Mouse (Mus musculus) E14TG2a.4 (cell line): ENCODE results near the gene Was.
A peak's percentile ranks its signal among the peaks of the same experiment; 100 is the strongest.
"Not testable (repeated sequence)": the region's sequence is repeated elsewhere in the genome, so short reads cannot be mapped to it uniquely, and the experiment has no call there.

Experiments
- H3K27me3 ChIP-seq: 2 replicates; pipeline ENCODE4 v1.6.1; 2014; ENCODE audit warnings: low read length, control low read depth; ENCODE audit not compliant: insufficient read depth
- H3K36me3 ChIP-seq: 2 replicates; pipeline ENCODE4 v1.6.1; 2014; ENCODE audit warnings: low read length, control low read depth; ENCODE audit not compliant: insufficient read depth
- H3K4me1 ChIP-seq: replicated peaks from 2 replicates; pipeline ENCODE4 v1.6.1; 2014; ENCODE audit warnings: low read depth, low read length, control low read depth
- H3K4me3 ChIP-seq: replicated peaks from 2 replicates; pipeline ENCODE4 v1.5.1; 2014; ENCODE audit warnings: mild to moderate bottlenecking, low read length
- H3K9me3 ChIP-seq: 2 replicates; pipeline ENCODE4 v1.6.1; 2014; ENCODE audit warnings: low read length, control low read depth
- CTCF ChIP-seq: conservative IDR thresholded peaks from 2 replicates; pipeline ENCODE4 v1.5.1; 2014; ENCODE audit warnings: low read length
- NANOG ChIP-seq: IDR thresholded peaks from 2 replicates; pipeline ENCODE4 v1.6.1; 2014; ENCODE audit warnings: borderline replicate concordance, low read length, mixed read lengths
- POU5F1 ChIP-seq: IDR thresholded peaks from 2 replicates; pipeline ENCODE4 v1.6.1; 2014; ENCODE audit warnings: low read length, borderline replicate concordance

Was gene

GRCm38 (mm10) chrX:8089746-8090145 is 552 bp downstream of the Was start:
- TF ChIP-seq CTCF: no peak
- TF ChIP-seq POU5F1: no peak
- no peak for TF ChIP-seq NANOG

GRCm38 (mm10) chrX:8085611-8086010 is 4.7 kb downstream of the Was start:
- no peaks in the 10 kb centered on the region for H3K4me1 ChIP-seq
- H3K27me3 ChIP-seq: no peaks in the 10 kb centered on the region
- TF ChIP-seq NANOG: no peak
- TF ChIP-seq POU5F1: no peak
- TF ChIP-seq CTCF: no peak
- H3K9me3 ChIP-seq: no peaks in the 10 kb centered on the region
- no peak overlapping the region for H3K4me3 ChIP-seq
- no peaks in the 10 kb centered on the region for H3K36me3 ChIP-seq

More at GRCm38 (mm10) chrX:8089746-8090145, 552 bp downstream of the Was start:
- H3K27me3 ChIP-seq: no peaks in the 10 kb centered on the region
- H3K9me3 ChIP-seq: no peaks in the 10 kb centered on the region
- no peaks in the 10 kb centered on the region for H3K36me3 ChIP-seq
- H3K4me3 ChIP-seq: no peak overlapping the region
- H3K4me1 ChIP-seq: no peaks in the 10 kb centered on the region

- no peaks in the 10 kb centered on the region for H3K36me3 ChIP-seq
- H3K4me3 ChIP-seq: no peak overlapping the region
- H3K27me3 ChIP-seq: no peaks in the 10 kb centered on the region
- H3K9me3 ChIP-seq: no peaks in the 10 kb centered on the region
- TF ChIP-seq CTCF: no peak
- no peak for TF ChIP-seq POU5F1
- TF ChIP-seq NANOG: no peak
- no peaks in the 10 kb centered on the region for H3K4me1 ChIP-seq
These were observed 5.5 kb downstream of the Was start for GRCm38 (mm10) chrX:8084771-8085259.

GRCm38 (mm10) chrX:8075104-8075503 is 15.2 kb downstream of the Was start:
- Histone ChIP-seq H3K9me3 (no peaks in the 10 kb centered on the region), H3K36me3 (peaks cover 28% of the 10 kb centered on the region), H3K27me3 (peaks cover 10% of the 10 kb centered on the region; the same call in 1 of the 2 replicates), H3K4me1 (peaks cover 33% of the 10 kb centered on the region), H3K4me3 (peak overlapping the region; percentile 81)
- no peak for TF ChIP-seq POU5F1
- no peak for TF ChIP-seq CTCF
- TF ChIP-seq NANOG: no peak

GRCm38 (mm10) chrX:8074430-8075014 is 15.8 kb downstream of the Was start, which contains the start of gene Suv39h1:
Gene Suv39h1, minus strand, starts transcription at chrX:8074760.
- no peaks in the 10 kb centered on the region for H3K9me3 ChIP-seq
- H3K4me1 ChIP-seq: peaks cover 37% of the 10 kb centered on the region
- H3K4me3 ChIP-seq: peak within 1 kb of the TSS; percentile 81
- peaks cover 34% of the 10 kb centered on the region for H3K36me3 ChIP-seq
- H3K27me3 ChIP-seq: peaks cover 10% of the 10 kb centered on the region; the same call in 1 of the 2 replicates
- TF ChIP-seq POU5F1 (no peak), CTCF (no peak), NANOG (no peak)

- TF ChIP-seq CTCF: no peak
- no peak for TF ChIP-seq NANOG
- no peak for TF ChIP-seq POU5F1
- H3K9me3 ChIP-seq: no peaks in the 10 kb centered on the region
- H3K36me3 ChIP-seq: peaks cover 39% of the 10 kb centered on the region
- H3K4me3 ChIP-seq: peak overlapping the region; percentile 81
- H3K4me1 ChIP-seq: peaks cover 41% of the 10 kb centered on the region
- peaks cover 10% of the 10 kb centered on the region; the same call in 1 of the 2 replicates for H3K27me3 ChIP-seq
These were observed 16.3 kb downstream of the Was start for GRCm38 (mm10) chrX:8073881-8074429.

- no peaks in the 10 kb centered on the region for H3K9me3 ChIP-seq
- H3K27me3 ChIP-seq: no peaks in the 10 kb centered on the region
- H3K4me3 ChIP-seq: no peak overlapping the region
- peaks cover 86% of the 10 kb centered on the region for H3K36me3 ChIP-seq
- TF ChIP-seq CTCF (no peak), NANOG (no peak), POU5F1 (no peak)
- peaks cover 58% of the 10 kb centered on the region for H3K4me1 ChIP-seq
These were observed 21.1 kb downstream of the Was start for GRCm38 (mm10) chrX:8069166-8069565.

- H3K27me3 ChIP-seq, H3K9me3 ChIP-seq: not testable (repeated sequence)
- Histone ChIP-seq H3K4me1 (peaks cover 35% of the 10 kb centered on the region), H3K36me3 (peaks cover 32% of the 10 kb centered on the region), H3K4me3 (peak overlapping the region; percentile 77)
- TF ChIP-seq NANOG (peak; percentile 69; the same call in 1 of the 2 replicates), POU5F1 (peak; percentile 82; the same call in 1 of the 2 replicates)
These were observed 39.1 kb downstream of the Was start for GRCm38 (mm10) chrX:8051044-8051781.
